Mouse (Mus musculus) ovary, postnatal 10 days (tissue): Measurements from ENCODE around the gene Hoxb7.

ENCODE experiments used
- DNase-seq: peaks from one replicate; pipeline ENCODE4 v3.0.0; 2022; ENCODE audit warnings: low spot score

Hoxb7 gene

GRCm38 (mm10) chr11:96268031-96268745 lies 18.2 kb upstream of the Hoxb7 start:
- no peak for DNase-seq

- DNase-seq: no peak
These were observed 16.6 kb upstream of the Hoxb7 start for GRCm38 (mm10) chr11:96269869-96270268.

GRCm38 (mm10) chr11:96270996-96271540 lies 15.4 kb upstream of the Hoxb7 start, which contains the start of gene Hoxb9:
TSS of gene Hoxb9 (plus strand) at chr11:96271457.
- DNase-seq: no peak

GRCm38 (mm10) chr11:96271541-96272011 lies 14.8 kb upstream of the Hoxb7 start:
- DNase-seq: no peak

GRCm38 (mm10) chr11:96272024-96272921 lies 14.2 kb upstream of the Hoxb7 start:
- DNase-seq: no peak

GRCm38 (mm10) chr11:96274428-96274827 lies 12.0 kb upstream of the Hoxb7 start:
- no peak for DNase-seq

- no peak for DNase-seq
These were observed 10.5 kb upstream of the Hoxb7 start for GRCm38 (mm10) chr11:96275896-96276295.

- DNase-seq: no peak
These were observed 9.0 kb upstream of the Hoxb7 start for GRCm38 (mm10) chr11:96277151-96278044.

GRCm38 (mm10) chr11:96278324-96278723 lies 8.1 kb upstream of the Hoxb7 start:
- DNase-seq: no peak

GRCm38 (mm10) chr11:96278773-96279172 lies 7.7 kb upstream of the Hoxb7 start:
- no peak for DNase-seq

GRCm38 (mm10) chr11:96279421-96280233 lies 6.8 kb upstream of the Hoxb7 start:
- no peak for DNase-seq

GRCm38 (mm10) chr11:96280399-96281378 lies 5.7 kb upstream of the Hoxb7 start:
- no peak for DNase-seq

GRCm38 (mm10) chr11:96281396-96281795 lies 5.0 kb upstream of the Hoxb7 start:
- DNase-seq: no peak

GRCm38 (mm10) chr11:96281855-96282570 lies 4.4 kb upstream of the Hoxb7 start, which contains the start of gene Hoxb8:
TSS of gene Hoxb8 (plus strand) at chr11:96281905.
- DNase-seq: no peak

GRCm38 (mm10) chr11:96282795-96283430 lies 3.5 kb upstream of the Hoxb7 start:
- no peak for DNase-seq

- no peak for DNase-seq
These were observed 2.2 kb upstream of the Hoxb7 start for GRCm38 (mm10) chr11:96284041-96284749.
